Mouse (Mus musculus): ENCODE results near the gene Tusc2.
"Not testable (repeated sequence)": the region's sequence is repeated elsewhere in the genome, so short reads cannot be mapped to it uniquely, and the experiment has no call there.

Gene Tusc2

DNA sequence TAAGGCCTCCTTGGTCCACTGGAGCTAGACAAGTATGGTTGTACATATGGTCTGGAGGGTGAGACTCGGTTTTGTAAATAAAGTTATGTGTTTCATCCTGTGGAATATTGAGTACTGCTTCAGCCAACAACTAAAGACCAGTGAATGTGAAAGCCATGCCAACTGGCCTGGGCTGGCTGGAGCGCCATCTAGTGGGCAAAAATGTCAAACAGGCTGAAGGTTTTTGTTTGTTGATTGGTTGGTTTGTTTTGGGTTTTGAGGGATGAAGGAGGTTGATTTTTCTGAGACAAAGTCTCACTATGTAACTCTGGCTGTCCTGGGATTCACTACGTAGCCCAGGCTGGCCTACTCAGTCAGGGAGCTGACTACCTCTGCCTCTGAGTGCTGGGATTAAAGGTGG lies 17.5 kb upstream of the Tusc2 start:
- DNase-seq: peak; percentile 62 to 75

DNA sequence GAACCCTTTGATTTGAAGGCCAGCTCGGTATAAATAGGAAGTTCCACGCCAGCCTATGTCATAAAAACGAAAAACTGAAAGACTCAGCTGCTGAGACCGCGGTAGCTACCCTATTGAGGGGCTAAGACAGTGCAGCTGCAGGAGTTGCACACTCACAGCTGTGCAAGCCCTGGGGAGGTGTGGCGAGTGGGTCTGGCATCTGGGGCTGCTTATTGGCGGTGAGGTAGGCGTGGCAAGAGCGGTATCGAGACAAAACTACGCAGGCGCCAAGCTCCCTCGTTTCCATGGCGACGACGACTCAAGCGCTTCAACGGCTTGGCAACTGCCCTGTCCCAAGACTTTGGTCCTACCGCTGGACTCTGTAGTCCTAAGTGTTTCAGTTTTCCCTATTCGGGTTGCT lies 16.0 kb upstream of the Tusc2 start, which contains the start of gene Zmynd10:
Zmynd10 (plus strand) TSS at position 273 of the 400 bp plus-strand sequence.
- DNase-seq: peak; percentile 93 to 95

DNA sequence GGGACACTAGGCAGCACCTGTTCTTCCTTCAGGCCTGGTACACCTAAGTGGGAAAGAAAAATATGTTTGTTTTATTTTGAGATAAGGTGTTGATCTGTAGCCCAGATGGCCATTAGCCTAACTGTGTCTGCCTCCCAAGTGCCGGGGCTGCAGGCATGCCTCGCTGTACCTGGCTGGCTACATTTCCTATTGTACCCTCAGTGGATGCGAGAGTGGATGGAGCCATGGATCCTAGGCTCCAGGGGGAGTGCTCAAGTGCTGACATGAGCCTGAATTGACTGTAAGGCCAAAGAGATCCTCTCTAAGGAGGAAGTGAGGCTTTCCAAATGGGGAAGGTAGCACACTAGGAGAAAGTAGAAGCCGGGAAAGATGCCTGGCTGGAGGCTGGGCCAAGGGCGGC lies 15.1 kb upstream of the Tusc2 start:
- no peak for DNase-seq

DNA sequence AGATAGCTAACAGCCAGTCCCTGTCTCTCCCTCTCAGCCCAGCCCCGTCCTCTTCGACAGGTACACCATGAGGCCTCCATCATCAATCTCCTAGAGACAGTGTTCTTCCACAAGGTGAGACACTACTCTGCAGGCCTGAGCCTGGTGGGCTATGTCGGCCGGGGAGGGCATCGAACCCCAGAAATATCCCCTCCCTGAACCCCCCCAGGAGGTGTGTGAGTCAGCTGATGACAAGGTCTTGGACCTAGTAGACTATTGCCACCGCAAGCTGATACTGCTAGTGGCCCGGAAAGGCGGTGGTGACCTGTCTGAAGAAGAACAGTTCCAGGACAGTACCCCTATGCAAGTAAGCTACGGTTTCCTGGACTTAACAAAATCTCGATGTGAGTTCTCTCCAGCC lies 14.2 kb upstream of the Tusc2 start:
- DNase-seq: no peak

DNA sequence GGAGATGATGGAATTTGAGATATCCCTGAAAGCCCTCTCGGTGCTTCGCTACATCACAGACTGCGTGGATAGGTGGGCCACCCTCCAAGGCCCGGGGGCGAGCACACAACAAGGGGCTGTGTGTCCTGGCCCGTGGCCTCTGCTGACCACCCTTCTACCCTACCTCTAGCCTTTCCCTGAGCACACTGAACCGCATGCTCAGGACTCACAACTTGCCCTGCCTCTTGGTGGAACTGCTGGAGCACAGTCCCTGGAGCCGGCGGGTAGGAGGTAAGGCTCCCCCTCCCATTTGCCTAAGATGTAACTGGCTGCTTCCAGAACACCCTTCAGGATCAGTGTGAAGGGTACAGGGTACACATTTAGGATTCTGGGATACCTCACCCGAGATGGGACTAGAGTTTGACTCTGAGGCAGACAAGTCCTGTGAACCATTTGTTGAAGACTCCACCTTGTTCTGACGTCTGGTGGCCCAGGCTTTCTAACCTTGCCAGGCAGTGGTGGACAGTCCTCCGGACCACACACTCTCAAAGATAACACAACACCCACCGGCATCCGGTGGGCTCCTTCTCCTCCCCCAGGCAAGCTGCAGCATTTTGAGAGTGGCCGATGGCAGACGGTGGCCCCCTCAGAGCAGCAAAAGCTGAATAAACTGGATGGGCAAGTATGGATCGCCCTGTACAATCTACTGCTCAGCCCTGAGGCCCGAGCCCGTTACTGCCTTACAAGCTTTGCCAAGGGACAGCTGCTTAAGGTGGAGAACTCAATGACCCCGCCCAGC lies 13.6 kb upstream of the Tusc2 start:
- DNase-seq: no peak

DNA sequence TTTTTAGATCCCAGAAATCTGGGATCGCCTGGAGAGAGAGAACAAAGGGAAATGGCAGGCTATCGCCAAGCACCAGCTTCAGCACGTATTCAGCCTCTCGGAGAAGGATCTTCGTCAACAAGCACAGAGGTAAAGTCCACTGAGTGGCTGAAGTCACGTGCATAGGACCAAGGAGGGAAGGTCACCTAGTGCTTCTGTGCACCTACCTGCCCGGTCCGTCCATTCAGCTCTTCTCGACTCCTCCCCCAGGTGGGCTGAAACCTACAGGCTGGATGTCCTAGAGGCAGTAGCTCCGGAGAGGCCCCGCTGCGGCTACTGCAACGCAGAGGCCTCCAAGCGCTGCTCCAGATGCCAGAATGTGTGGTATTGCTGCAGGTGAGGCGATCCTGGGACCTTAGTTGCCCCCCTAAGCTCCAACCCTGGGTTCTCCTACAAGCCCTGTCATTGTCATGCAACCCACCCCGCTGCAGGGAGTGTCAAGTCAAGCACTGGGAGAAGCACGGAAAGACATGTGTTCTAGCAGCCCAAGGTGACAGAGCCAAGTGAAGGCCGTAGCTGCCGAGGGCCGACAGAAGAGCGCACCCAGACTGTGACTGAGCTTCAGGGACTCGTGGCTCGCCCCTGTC lies 12.5 kb upstream of the Tusc2 start:
- peak; percentile 67 to 71 for DNase-seq

DNA sequence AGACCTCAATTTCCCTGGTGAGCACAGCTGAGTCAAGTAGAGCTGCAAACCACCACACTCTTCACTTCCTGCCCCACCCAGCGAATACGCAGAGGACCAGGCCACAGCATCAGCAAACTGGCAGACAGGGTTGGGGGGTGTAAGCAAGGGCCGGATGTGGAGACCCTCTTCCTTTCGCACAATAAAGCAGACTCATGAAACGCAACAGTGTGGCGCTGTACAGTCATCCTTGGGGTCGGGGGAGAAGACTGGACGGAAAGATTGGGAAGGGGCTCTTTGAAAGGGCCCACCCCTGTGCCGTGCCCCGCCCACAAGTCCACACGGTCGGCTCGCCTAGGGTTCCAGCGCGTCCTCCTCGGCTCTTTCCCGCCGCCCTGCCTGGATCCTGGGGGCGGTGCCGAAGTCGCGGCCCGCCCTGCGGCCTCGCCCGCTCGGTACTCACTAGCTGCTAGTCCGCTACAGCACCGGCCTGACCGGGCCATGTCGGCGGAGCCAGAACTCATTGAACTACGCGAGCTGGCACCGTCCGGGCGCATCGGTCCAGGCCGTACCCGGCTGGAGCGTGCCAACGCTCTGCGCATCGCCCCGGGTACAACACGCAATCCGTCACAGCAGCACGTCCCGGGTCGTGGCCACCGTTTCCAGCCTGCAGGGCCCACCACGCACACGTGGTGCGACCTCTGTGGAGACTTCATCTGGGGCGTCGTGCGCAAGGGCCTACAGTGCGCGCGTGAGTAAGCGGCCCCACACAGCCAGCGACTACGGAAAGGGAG lies 11.8 kb upstream of the Tusc2 start, which contains the start of gene Rassf1:
Rassf1 (plus strand) TSS at position 439 of the 773 bp plus-strand sequence.
- peak; percentile 78 to 80 for DNase-seq

DNA sequence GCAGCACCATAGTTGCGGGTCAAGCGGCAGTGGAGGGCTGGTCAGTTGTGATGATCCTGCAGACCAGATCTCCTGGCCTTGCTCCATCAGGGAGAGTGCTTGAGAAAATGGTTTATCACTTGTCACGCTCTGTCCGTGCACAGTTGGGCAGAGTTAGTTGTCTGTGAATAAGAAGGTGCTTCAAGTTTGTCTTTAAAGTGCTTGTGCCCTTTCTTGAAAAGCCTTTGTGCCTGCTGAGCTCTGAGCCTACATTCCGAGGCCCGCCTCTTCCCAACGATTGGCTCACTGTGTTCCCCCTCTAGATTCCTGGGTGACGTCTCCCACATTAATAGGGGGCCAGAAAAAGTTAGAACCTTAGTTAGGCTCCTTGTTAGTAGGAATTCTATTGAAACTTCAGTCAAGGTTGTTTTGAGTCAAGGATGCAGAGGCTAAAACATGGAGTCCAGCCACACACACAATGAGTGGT lies 11.1 kb upstream of the Tusc2 start:
- DNase-seq: no peak

DNA sequence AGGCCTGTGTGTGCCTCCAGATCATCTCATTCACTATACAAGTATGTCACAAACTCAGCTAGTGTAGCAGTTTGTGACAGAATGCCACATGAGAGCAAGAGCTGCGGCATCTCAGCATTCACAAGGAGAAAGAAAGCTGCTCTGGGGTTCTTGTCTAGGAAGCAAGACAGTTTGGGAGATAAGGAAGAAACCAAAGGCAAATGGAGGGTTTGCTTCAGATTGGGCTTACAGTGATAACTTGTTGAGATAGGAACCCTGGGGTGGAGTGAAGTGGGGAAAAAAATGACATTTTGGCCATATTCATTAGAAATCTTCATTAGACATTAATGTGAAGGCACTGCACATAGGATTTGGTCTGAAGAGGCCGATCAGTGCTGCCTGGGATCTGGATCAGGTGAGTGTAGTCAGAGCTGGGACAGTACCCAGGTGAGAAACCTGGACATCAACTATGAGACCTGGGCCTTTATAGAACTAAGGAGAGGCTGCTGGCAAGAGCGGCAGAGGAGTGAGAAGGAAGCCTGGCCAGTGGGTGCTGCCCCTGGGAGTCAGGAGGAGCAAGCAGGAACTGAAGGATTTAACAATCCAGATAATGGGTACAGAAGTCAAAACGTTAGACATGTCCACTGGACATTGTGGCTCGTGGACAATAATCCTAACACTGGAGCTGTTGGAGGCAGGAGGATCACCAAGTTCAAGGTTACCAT lies 10.2 kb upstream of the Tusc2 start:
- no peak for DNase-seq

DNA sequence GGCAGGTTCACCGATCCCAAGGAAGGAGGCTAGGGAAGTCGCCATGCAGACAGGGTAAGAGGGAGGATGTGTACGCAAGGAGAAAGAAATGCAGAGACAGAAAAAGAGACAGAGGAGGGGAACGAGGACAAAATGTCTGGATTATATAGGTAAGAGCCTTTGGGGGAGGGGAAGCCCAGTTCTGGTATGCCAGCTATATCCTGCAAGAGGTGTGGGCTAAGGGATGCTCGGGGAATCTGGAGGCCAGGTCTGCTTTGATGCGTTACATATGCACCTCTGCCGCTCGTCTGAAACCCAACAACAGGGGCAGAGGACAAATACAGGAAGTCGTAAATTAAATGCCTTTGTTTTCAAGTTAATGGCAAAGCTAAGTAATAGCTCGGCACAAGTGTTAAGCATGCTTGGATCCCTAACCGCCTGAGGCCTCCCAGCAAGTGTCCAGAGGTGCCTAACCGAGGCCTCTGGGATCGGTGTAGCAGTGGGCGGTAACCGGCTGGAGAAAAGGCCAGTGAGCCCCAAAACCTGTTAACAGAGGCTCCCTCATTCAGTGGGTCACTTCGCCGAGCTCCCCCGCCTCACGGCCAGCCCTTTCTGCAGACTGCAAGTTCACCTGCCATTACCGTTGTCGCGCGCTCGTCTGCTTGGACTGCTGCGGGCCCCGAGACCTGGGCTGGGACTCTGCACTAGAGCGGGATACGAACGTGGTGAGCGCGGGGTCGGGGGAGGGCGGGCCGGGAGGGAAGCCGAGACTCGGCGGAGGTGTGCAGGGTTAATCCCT lies 9.3 kb upstream of the Tusc2 start:
- peak; percentile 35 to 56 for DNase-seq

DNA sequence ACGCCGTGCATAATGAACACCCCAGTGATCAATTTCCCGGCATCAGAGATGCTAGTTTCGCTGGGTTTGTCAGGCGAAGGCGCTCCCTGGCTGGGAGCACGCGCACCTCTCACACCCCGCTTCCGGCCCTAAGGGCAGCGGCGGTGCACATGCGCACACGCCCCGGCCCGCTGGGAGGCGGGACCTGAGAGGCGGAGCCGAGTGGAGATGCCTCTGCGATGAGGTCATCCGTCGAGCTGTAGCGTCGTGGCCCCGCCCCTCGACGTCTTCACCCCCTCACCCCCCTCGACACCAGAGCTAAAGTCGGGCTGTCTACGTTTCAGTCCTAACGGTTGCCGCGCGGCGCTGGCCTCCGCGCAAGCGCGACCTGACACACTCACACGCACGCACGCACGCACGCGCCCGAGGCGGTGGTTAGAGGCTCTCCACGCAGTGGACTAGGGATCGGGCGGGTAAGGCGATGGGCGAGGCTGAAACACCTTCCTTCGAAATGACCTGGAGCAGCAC lies 8.7 kb upstream of the Tusc2 start:
- peak; percentile 94 to 95 for DNase-seq

DNA sequence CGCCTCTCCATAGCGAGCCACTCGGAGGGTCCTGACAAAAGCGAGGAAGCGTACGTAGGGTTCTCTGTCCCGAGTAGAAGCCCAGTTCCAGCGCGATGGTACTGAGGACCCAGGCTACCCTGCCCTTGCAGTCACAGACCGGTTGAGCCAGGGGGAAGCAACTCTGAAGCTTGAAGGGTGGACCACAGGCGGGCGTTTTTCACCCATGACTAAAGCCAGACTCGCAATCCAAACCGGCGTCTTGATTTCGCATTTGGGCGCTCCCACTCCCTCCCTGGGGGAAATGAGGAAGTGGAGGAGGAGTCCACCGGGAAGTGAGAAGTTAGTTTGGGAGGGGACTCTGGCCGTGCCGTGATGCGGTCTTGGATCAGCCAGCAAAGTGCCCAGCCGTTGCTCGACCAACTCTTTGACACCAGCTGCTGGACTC lies 8.0 kb upstream of the Tusc2 start:
- peak; percentile 82 to 86 for DNase-seq

DNA sequence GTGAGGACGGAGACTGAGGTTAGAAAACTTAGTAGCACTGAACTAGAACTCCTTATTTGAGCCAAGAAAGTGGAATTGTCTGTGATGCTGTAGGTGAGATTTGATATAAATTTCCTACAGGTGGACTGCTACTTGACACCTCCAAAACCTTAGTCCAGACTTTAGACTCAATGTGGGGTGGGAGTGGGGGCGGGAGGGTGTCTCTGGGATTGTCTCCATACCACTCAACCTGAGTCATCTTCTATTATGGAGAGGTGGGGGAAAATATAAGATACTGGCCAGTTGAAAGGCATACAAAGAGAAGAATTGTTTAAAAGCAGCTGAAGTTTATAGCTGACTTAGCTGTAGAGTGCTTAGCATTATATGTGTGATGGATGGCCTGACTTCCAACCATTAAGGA lies 7.4 kb upstream of the Tusc2 start:
- no peak for DNase-seq

DNA sequence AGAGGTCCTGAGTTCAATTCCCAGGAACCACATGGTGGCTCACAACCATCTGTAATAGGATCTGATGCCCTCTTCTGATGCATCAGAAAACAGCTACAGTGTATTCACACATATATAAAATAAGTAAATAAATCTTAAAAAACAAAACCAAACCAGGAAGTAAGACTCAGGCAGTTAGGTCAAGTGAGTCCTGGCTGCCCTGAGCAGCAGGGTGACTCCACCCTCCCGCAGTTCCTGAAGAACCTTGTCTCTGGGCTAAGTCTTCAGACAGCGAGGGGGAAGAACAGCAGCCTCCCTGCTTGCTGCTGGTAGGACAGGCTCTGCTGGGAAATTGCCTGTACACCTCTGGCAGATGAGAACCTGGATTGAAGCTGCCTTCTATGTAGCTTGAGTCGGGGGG lies 6.7 kb upstream of the Tusc2 start:
- peak in 1 of 2 experiments; percentile 33 for DNase-seq

DNA sequence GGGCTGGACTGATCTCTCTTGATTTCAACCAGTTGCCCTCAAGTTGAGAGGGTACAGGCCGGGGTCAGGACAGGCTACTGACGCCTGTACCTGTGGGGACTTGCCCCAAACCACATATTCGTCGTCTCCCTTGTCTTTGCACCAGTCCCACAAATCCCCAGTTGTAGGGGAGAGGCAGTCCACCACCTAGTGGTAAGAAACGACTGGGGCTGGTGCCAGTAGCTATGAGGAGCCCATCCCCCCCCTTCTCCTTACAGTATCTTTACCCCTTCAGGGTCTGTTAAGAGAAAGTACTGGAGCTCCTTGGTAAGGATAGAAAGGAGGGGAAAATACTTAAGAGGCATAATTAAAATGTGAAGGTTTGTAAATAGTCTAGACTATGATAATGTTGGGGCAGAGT lies 2.5 kb downstream of the Tusc2 start:
- not testable (repeated sequence) for DNase-seq

DNA sequence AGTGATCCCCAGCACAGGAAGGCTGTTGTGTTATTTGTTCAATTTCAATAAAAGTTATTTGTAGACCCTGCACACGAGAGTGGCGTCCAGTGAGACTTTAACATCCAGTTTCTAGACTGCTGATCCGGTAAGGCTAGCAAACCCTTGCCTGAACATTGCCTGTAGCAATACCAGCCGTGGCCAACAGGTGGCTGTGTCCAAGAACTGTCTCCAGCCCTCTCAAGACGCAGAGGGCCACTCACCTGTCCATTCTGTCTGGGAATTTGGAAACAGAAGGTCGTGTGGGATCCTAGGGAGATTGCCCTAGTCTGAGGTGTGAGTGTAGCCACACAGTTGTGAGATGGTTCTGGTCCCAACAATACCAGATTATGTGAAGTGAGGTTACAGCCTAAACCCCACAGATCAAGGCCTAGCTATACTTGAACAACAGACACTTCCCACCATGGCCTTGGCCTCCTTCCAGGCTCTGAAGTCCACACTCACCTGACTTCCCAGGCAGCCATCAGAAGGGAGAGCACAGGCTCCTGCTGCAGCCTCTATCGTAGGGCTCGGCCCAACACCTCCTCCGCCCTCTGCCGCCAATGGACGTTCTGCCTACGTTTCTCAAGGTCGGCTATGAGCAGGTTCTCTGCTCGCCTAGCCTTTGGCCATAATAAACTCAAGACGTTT lies 3.1 kb downstream of the Tusc2 start:
- peak; percentile 89 to 92 for DNase-seq

DNA sequence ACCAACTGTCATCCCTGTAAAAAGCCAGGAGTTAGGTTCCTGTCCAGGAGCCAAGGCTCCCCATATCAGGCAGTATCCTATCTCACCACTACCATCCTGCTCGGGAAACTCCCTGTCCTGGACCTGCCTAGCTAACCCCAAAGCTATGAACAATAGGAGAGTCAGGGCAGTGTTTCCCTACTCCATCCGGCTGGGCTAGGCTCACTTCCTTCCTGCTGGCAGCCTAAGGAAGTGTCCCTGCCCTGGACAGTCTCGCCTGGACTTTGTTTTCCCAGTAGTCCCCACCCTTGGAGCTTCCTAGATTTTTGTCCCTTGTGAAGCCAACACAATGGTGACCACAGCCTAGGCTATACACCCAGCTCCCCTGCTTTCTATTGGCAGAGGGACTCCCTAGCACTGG lies 3.8 kb downstream of the Tusc2 start:
- peak; percentile 82 to 84 for DNase-seq

DNA sequence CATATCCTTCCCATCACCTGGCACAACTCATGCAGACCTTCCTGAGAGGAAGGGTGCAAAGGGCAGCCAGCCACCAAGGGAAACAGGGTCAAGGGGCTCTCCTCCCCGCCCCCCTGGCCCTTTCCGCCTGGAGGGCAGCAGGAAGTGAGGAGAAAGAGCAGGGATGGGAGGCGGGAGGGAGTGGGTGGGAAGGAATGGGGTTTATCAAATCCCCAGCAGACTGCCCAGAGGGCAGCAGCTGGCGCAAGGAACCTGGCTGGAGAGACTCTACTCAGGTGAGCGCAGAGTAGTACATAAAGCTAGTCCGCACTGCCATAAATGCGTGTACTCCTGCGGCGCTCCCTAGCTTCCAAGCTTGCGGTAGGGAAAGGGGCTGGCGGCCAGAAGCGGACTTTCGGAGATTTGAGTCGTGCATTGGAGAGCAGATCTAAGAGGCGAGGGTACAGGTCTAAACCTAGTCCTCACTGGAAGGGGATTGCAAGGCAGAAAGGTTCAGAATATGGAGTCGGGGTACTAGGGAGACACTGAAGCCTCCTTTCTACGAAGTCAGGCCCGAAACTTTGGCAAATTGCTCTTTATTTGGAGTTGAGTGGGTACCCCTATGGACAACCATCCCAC lies 4.8 kb downstream of the Tusc2 start, which contains the start of gene Hyal2:
Hyal2 (plus strand) TSS at position 244 of the 618 bp plus-strand sequence.
- DNase-seq: peak; percentile 70 to 80

DNA sequence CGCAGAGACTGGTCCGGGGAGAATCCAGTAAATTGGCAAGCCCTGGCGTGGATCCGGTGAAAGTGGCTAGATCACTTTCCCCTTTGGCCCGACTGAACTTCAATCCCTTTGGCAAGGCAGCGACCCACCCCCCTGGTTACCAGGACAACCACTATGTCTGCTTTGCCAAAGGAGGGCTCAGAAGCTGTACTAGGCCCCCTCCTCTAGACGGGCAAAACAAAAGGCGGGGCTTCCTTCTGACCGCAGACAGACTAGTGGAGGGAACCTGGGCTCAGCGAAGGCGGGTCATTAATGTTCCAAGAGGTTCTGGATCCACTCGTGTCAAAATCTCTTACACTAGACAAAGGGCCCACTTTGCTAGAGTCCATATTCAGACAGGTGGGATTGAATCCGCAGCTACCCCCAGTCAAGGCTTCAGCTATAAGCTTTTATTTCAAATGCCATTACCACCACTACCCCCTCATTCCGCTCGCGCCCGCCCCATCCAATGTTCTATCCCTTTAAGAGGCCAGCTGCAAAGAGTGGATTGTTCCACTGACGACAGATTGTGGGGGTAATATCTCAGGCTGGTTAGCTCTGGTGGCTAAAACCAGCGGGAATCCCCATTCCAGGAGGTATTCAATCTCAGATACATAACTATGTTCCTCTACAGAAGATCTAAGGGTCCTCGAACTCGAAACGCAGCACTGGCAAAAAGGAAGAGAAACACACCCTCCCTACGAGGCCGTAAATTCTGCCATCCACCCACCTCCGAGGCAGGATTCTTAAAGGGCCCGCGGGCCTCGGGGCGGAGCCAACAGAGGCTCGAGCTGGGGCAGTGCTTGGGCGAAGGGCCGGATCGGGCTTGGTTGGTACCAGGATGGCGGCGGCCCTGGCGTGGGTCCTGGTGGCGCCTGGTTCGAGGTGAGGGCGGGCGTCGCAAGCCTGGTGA lies 5.5 kb downstream of the Tusc2 start:
- DNase-seq: peak; percentile 90 to 92
